Mouse (Mus musculus) midbrain, postnatal 0 days (tissue): Measurements from ENCODE around the gene Ldb3. TPM values are rescaled to one million over a fixed set of nuclear protein-coding genes. Genes with fewer than 3 reads are reported as not detected.

Experiments used
- ATAC-seq: fragments of 200-750 bp; cut with Nextera tagmentation; 2 replicates; pipeline ENCODE4 v1.8.0; 2017; ENCODE audit warnings: moderate number of reproducible peaks, mild to moderate bottlenecking, moderate TSS enrichment, moderate library complexity; ENCODE audit not compliant: low FRiP score
- DNase-seq: peaks from one replicate; pipeline ENCODE4 v3.0.0-alpha.2; 2015; ENCODE audit warnings: low spot score
- H3K27ac ChIP-seq: fragments of 300-500 bp; sonication (generic); 2 replicates; pipeline ENCODE4 v1.5.1; 2014; ENCODE audit warnings: low read depth, mild to moderate bottlenecking, low read length, mixed read lengths
- H3K27me3 ChIP-seq: fragments of 300-500 bp; sonication (generic); 2 replicates; pipeline ENCODE4 v1.6.1; 2014; ENCODE audit warnings: low read length, control low read depth, mixed read lengths; ENCODE audit not compliant: insufficient read depth
- H3K36me3 ChIP-seq: fragments of 300-500 bp; sonication (generic); 2 replicates; pipeline ENCODE4 v1.6.1; 2014; ENCODE audit warnings: low read length, control low read depth, mixed read lengths; ENCODE audit not compliant: insufficient read depth
- H3K4me1 ChIP-seq: fragments of 300-500 bp; sonication (generic); 2 replicates; pipeline ENCODE4 v1.6.1; 2014; ENCODE audit warnings: mild to moderate bottlenecking, control low read depth, antibody characterized with exemption, low read length, mixed read lengths; ENCODE audit not compliant: insufficient read depth
- H3K4me2 ChIP-seq: fragments of 300-500 bp; sonication (generic); 2 replicates; pipeline ENCODE4 v1.6.1; 2014; ENCODE audit warnings: low read depth, mild to moderate bottlenecking, low read length, mixed read lengths; ENCODE audit not compliant: poor library complexity, severe bottlenecking
- H3K4me3 ChIP-seq: fragments of 300-500 bp; sonication (generic); 2 replicates; pipeline ENCODE4 v1.5.1; 2014; ENCODE audit warnings: low read depth, mild to moderate bottlenecking, low read length, moderate library complexity
- H3K9ac ChIP-seq: fragments of 300-500 bp; sonication (generic); replicated peaks from 2 replicates; pipeline ENCODE4 v1.6.1; 2014; ENCODE audit warnings: mild to moderate bottlenecking, low read length, moderate library complexity, mixed read lengths; ENCODE audit not compliant: poor library complexity, severe bottlenecking
- H3K9me3 ChIP-seq: fragments of 300-500 bp; sonication (generic); 2 replicates; pipeline ENCODE4 v1.6.1; 2016; ENCODE audit warnings: low read length, control low read depth
- CTCF ChIP-seq: IDR thresholded peaks from 2 replicates; pipeline ENCODE4 v1.5.1; 2016; ENCODE audit warnings: antibody characterized with exemption, mild to moderate bottlenecking
- WGBS: fragments of 180-500 bp; shearing (Covaris S2); extraction: QIAGEN DNeasy Blood & Tissue Kit; methylation state at CpG from one replicate; pipeline ENCODE4 v1.1.7; 2014; 5-methylcytosine and 5-hydroxymethylcytosine counted together
- polyA plus RNA-seq: library from polyadenylated mRNA; unstranded; fragments of >200 nt; fragmentation: Nextera tagmentation; extraction: Ambion mirVana; gene quantifications from 2 replicates; pipeline ENCODE4 v1.2.1, GENCODE M21; 2015
- total RNA-seq: library from RNA; depleted of rRNA; stranded (reverse); fragments of >200 nt; gene quantifications from 2 replicates; pipeline ENCODE4 v1.2.3, GENCODE M21; 2014

The Ldb3 gene
- total and polyA plus RNA-seq, 2 experiments from 2014 or later = 1.1 to 1.6 TPM

DNA sequence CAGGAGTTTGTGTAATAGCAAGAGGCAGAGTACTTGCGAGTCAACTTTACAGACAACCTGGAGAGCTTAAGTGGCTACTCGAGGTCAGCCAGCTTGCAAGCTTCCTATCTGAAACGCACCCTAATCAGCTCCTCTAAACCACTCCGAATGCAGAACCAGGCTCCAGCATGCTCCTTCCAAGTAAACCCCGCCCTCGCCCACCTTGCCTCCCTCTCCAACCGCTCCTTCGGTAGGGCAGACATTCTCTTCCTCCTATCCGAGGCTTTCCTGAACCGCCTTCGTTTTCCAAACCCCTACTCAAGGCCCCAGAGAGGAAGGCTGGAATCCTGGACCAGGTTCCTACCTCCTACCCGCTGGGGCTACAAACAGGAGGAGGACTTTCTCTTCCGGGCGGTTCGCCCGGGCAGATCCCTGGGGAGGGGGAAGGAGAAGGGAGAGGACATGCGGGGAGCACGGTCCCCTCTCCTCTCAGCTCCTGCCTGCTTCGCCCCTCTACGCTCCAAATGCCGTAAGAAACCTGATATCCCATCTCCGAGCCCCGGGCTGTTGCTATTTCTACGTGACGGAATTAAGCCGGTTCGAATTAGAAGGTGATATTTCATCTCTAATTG lies 40.0 kb downstream of the Ldb3 start:
- DNase-seq (peak; percentile 54), ATAC-seq (peak; percentile 50; the same call in 1 of the 2 replicates)
- peak overlapping the region; percentile 76 for H3K4me3 ChIP-seq
- H3K9ac ChIP-seq = peak overlapping the region; percentile 97
- no peaks in the 10 kb centered on the region for H3K36me3 ChIP-seq
- no peaks in the 10 kb centered on the region for H3K4me1 ChIP-seq
- 1% methylated on average over 27 of the region's 27 CpGs for WGBS
- H3K4me2 ChIP-seq = peak overlapping the region; percentile 85
- H3K27ac ChIP-seq = peak overlapping the region; percentile 87
- TF ChIP-seq CTCF = no peak
- no peaks in the 10 kb centered on the region for H3K27me3 ChIP-seq
- no peaks in the 10 kb centered on the region for H3K9me3 ChIP-seq

DNA sequence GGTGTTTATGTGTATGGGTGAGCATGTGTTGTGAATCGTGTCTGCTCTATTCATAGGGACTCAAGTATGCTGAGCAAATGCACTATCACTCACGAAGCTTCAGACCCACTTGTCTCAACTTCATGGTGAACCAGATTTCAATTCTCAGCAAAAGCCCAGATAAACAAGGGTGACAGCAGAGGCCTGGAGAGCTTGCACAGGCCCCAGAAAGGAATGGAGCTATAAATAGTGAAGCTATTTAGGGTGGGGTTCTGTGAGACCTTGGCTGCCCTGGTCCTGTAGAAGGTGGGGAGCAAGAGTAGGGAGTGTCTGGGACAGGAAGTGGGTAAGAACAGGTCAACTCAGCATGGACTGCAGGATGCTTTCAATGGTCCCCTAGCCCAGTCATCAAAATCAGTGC lies 43.9 kb downstream of the Ldb3 start:
- Histone ChIP-seq H3K9me3 (no peaks in the 10 kb centered on the region), H3K36me3 (no peaks in the 10 kb centered on the region), H3K4me3 (no peak overlapping the region), H3K9ac (no peak overlapping the region), H3K27ac (no peak overlapping the region), H3K4me2 (no peak overlapping the region), H3K4me1 (no peaks in the 10 kb centered on the region), H3K27me3 (no peaks in the 10 kb centered on the region)
- TF ChIP-seq CTCF = no peak
- DNase-seq = no peak
- WGBS = 84% methylated on average over 2 of the region's 2 CpGs
- no peak for ATAC-seq

DNA sequence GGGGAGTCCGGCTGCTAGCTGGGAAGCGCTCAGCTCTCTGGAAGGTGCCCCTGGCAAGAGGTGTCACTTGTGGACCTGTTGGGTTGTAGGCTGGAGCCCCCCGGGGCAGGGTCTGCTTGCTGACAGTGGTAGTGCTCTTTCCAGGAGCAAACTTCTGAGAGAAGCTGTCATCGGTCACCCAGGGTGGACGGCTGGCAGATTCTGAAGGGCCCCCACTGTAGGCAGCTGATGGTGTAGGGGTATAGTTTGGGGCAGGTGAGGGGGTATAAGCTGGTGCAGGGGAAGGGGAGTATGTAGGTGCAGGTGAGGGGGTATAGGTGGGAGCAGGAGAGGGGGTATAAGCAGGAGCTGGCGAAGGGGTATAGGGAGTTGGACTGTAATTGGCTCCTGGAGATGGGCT lies 44.5 kb downstream of the Ldb3 start:
- no peak for ATAC-seq
- WGBS = 93% methylated on average over 6 of the region's 6 CpGs

DNA sequence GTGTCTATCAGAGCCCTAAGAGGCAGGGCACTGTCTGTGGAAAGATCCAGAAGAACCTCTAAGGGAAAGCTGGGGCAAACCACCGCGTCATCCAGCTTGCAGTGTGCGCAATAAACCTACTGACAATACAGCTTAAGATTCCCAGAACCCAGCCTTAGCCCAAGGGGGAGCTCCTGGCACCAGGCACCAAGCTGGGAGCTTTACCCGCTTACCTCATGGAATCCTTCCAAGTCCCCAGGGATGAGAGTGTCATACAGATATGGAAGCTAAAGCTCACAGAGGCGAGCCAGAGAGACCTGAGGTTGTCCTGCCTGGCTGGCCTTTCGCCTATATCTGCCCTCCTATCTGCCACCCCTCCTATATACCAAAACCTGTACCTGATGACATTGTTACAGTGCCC lies 44.9 kb downstream of the Ldb3 start:
- Histone ChIP-seq H3K9ac (no peak overlapping the region), H3K4me3 (no peak overlapping the region), H3K9me3 (no peaks in the 10 kb centered on the region), H3K4me1 (no peaks in the 10 kb centered on the region), H3K27me3 (no peaks in the 10 kb centered on the region), H3K4me2 (no peak overlapping the region), H3K27ac (no peak overlapping the region), H3K36me3 (no peaks in the 10 kb centered on the region)
- no peak for TF ChIP-seq CTCF
- ATAC-seq (no peak), DNase-seq (no peak)
- 69% methylated on average over 6 of the region's 6 CpGs for WGBS

More for the DNA sequence above, 44.5 kb downstream of the Ldb3 start:
- no peak for DNase-seq
- Histone ChIP-seq H3K9me3 (no peaks in the 10 kb centered on the region), H3K9ac (no peak overlapping the region), H3K4me1 (no peaks in the 10 kb centered on the region), H3K4me2 (no peak overlapping the region), H3K4me3 (no peak overlapping the region), H3K27me3 (no peaks in the 10 kb centered on the region), H3K27ac (no peak overlapping the region), H3K36me3 (no peaks in the 10 kb centered on the region)
- no peak for TF ChIP-seq CTCF

DNA sequence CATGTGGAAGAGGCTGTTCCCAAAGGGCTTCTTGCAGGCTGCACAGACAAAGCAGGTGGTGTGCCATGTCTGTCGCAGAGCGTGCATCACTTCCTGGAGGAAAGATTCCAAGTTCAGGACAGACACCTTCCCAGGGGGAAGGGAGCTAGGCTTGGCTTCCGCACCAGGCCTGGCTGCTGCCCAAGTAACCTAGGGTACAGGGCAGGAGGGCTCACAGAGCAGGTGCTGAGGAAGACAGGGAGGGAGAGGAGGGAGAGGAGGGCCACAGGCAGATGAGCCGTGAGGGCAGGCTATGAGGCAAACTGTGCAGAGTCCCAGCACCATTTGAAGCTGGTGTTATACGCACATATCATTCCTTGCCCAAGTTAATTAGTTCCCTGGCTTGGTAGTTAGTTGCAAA lies 46.6 kb downstream of the Ldb3 start:
- no peaks in the 10 kb centered on the region for H3K4me1 ChIP-seq
- no peak for ATAC-seq
- H3K4me3 ChIP-seq = no peak overlapping the region
- 83% methylated on average over 5 of the region's 5 CpGs for WGBS
- H3K9ac ChIP-seq = no peak overlapping the region
- no peak overlapping the region for H3K4me2 ChIP-seq
- no peaks in the 10 kb centered on the region for H3K9me3 ChIP-seq
- DNase-seq = no peak
- no peak for TF ChIP-seq CTCF
- H3K36me3 ChIP-seq = no peaks in the 10 kb centered on the region
- no peaks in the 10 kb centered on the region for H3K27me3 ChIP-seq
- H3K27ac ChIP-seq = no peak overlapping the region

DNA sequence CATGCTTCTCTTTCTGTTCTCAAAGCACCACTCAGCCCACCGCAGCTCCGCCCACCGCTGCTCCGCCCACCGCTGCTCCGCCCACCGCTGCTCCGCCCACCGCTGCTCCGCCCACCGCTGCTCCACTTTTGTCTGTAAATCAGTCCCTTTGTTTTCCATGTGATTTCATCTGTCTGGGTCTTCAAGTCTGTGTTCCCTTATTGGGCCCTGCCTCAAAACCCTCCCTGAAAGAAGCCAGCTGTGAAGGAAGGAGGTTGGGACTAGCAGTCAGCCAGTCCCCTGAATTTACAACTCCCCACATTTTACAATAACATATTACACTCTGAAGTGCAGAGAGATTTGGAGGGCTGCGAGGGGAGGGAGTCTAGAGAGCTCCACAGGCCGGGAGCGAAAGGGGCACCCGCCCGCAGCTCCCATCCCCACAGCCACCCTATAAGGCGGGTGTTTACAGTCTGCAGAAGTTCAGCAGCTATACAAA lies 47.8 kb downstream of the Ldb3 start:
- Histone ChIP-seq H3K27ac (no peak overlapping the region), H3K9me3 (no peaks in the 10 kb centered on the region), H3K9ac (no peak overlapping the region), H3K4me1 (no peaks in the 10 kb centered on the region), H3K27me3 (no peaks in the 10 kb centered on the region), H3K4me2 (no peak overlapping the region), H3K36me3 (no peaks in the 10 kb centered on the region), H3K4me3 (no peak overlapping the region)
- no peak for TF ChIP-seq CTCF
- DNase-seq (no peak), ATAC-seq (no peak)
- 23% methylated on average over 13 of the region's 17 CpGs for WGBS
